Mouse (Mus musculus) myocyte (in vitro differentiated cells): ENCODE measurements around the gene Syt7.

Experiments used
- CEBPB ChIP-seq: IDR thresholded peaks from 2 replicates; pipeline ENCODE4 v1.6.1; 2011; ENCODE audit warnings: mild to moderate bottlenecking, moderate library complexity; ENCODE audit not compliant: poor library complexity, insufficient read depth, severe bottlenecking
- MAX ChIP-seq: IDR thresholded peaks from one replicate; pipeline ENCODE4 v1.6.1; 2011; ENCODE audit warnings: low read depth, mild to moderate bottlenecking, control low read depth
- MYOD1 ChIP-seq, 3 experiments: IDR thresholded peaks; one replicate each; pipeline ENCODE4 v1.6.1; 2011; ENCODE audit warnings: control low read depth in 2 of 3, low read depth in 2 of 3, mild to moderate bottlenecking in 2 of 3, moderate library complexity in 1 of 3; ENCODE audit not compliant: insufficient read length in 2 of 3, control insufficient read depth in 1 of 3
- MYOG ChIP-seq, 3 experiments: IDR thresholded peaks; one replicate each; pipeline ENCODE4 v1.6.1; 2011; ENCODE audit warnings: control low read depth in 2 of 3, low read depth in 2 of 3, mild to moderate bottlenecking in 2 of 3; ENCODE audit not compliant: insufficient read length in 2 of 3, control insufficient read depth in 1 of 3, insufficient read depth in 1 of 3
- POLR2A ChIP-seq: IDR thresholded peaks from one replicate; pipeline ENCODE4 v1.6.1; 2011; ENCODE audit warnings: low read depth, mild to moderate bottlenecking, control low read depth, moderate library complexity; ENCODE audit not compliant: insufficient read length
- USF1 ChIP-seq: IDR thresholded peaks from one replicate; pipeline ENCODE4 v1.6.1; 2011; ENCODE audit warnings: low read depth, mild to moderate bottlenecking, control low read depth, moderate library complexity

GRCm38 (mm10) chr19:10433225-10433624 is 44.3 kb downstream of the Syt7 start:
- no peak for TF ChIP-seq USF1
- TF ChIP-seq POLR2A, result no peak
- TF ChIP-seq MYOD1 (IDR thresholded peaks at IDR 0.05; ENCODE audit: control insufficient read depth in 1 of 3, insufficient read length in 2 of 3, low read depth in 2 of 3), result no peak
- no peak for TF ChIP-seq MYOG (IDR thresholded peaks at IDR 0.05; ENCODE audit: control insufficient read depth in 1 of 3, insufficient read depth in 1 of 3, insufficient read length in 2 of 3, low read depth in 2 of 3)
- TF ChIP-seq CEBPB, result no peak
- TF ChIP-seq MAX, result no peak
